Mouse (Mus musculus) intestine, postnatal 0 days (tissue): ENCODE data around the gene Pdgfb. TPM values are rescaled to one million over a fixed set of nuclear protein-coding genes. Genes with fewer than 3 reads are reported as not detected.
A peak's percentile ranks its signal among the peaks of the same experiment; 100 is the strongest.

Experiments
- ATAC-seq: fragments of 200-750 bp; cut with Nextera tagmentation; 2 replicates; pipeline ENCODE4 v1.8.0; 2017; ENCODE audit warnings: mild to moderate bottlenecking, moderate TSS enrichment, moderate library complexity
- H3K27ac ChIP-seq: fragments of 300-500 bp; sonication (generic); 2 replicates; pipeline ENCODE4 v1.5.1; 2014; ENCODE audit warnings: mild to moderate bottlenecking, low read depth, low read length, moderate library complexity
- H3K27me3 ChIP-seq: fragments of 300-500 bp; sonication (generic); replicated peaks from 2 replicates; pipeline ENCODE4 v1.6.1; 2014; ENCODE audit warnings: low read length, mixed read lengths; ENCODE audit not compliant: control insufficient read depth, insufficient read depth
- H3K36me3 ChIP-seq: fragments of 300-500 bp; sonication (generic); 2 replicates; pipeline ENCODE4 v1.6.1; 2014; ENCODE audit warnings: mild to moderate bottlenecking, moderate library complexity; ENCODE audit not compliant: control insufficient read depth, insufficient read depth
- H3K4me1 ChIP-seq: fragments of 300-500 bp; sonication (generic); replicated peaks from 2 replicates; pipeline ENCODE4 v1.6.1; 2014; ENCODE audit warnings: antibody characterized with exemption, low read length, mixed read lengths; ENCODE audit not compliant: control insufficient read depth, insufficient read depth
- H3K4me2 ChIP-seq: fragments of 300-500 bp; sonication (generic); replicated peaks from 2 replicates; pipeline ENCODE4 v1.6.1; 2014; ENCODE audit warnings: low read depth, mild to moderate bottlenecking, moderate library complexity
- H3K4me3 ChIP-seq: fragments of 300-500 bp; sonication (generic); 2 replicates; pipeline ENCODE4 v1.5.1; 2014; ENCODE audit warnings: low read depth, low read length
- H3K9ac ChIP-seq: fragments of 300-500 bp; sonication (generic); 2 replicates; pipeline ENCODE4 v1.6.1; 2014; ENCODE audit warnings: mild to moderate bottlenecking, low read depth, low read length
- H3K9me3 ChIP-seq: fragments of 300-500 bp; sonication (generic); 2 replicates; pipeline ENCODE4 v1.6.1; 2016; ENCODE audit warnings: mixed run types; ENCODE audit not compliant: control insufficient read depth
- CTCF ChIP-seq: sonication (generic); IDR thresholded peaks from 2 replicates; pipeline ENCODE4 v1.5.1; 2016; ENCODE audit warnings: low read depth, mild to moderate bottlenecking, control low read depth, antibody characterized with exemption, moderate library complexity
- WGBS: fragments of 180-500 bp; shearing (Covaris S2); extraction: QIAGEN DNeasy Blood & Tissue Kit; methylation state at CpG from one replicate; pipeline ENCODE4 v1.1.7; 2014; 5-methylcytosine and 5-hydroxymethylcytosine counted together
- polyA plus RNA-seq: library from polyadenylated mRNA; unstranded; fragments of >200 nt; fragmentation: Nextera tagmentation; extraction: Ambion mirVana; gene quantifications from 2 replicates; pipeline ENCODE4 v1.2.1, GENCODE M21; 2015

Pdgfb gene
- 6.9 and 7.1 TPM in 2 replicates for polyA plus RNA-seq

DNA sequence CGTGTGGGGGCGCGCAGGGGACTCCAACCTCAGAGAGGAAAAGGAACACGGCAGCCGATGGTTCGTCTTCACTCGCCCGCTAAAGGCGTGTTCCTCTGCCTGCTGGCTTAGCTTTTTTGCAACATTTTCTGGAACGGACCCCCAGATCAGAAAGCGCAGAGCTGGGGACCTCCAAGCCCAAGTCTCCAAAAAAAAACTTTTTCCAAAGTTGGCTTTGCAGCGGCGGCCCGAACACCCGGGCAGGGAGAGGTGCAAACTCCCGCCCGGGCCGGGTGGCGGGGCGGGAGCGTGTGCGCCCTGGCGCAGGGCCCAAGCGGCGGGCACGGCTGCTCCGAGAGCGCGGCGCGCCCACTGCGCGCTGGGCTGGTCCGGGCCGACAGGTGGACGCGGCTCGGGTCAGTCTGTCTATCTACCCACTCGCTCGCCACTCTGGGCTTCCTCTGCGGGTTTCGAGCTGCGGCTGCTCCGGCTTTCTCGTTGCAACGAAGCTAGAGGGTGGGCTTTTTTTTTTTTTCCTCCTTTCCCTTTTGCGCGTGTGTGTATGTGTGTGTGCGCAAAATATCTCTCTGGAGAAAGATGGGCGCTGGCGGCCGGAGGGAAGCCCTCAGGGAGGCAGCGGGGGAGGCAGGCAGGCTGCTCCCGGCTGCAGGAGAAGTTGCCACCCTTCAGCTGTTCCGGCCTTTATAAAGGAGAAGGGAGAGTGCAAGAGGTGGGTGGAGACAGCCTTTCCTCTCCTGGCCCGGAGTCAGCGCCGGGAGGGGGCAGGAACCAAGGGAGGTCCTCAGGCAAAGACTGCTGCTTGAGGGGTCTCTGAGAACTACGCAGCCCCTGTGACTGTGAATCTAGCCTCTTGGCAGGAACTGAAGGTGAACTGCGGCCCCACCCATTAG lies at the start of gene Pdgfb:
Pdgfb (minus strand) TSS at position 657 of the 890 bp plus-strand sequence.
- WGBS, result under 1% methylated on average over 58 of the region's 60 CpGs
- Histone ChIP-seq H3K4me1 (0 out of 2 replicates have a peak, but pooled peaks cover 2% of the 10 kb centered on the region), H3K4me3 (peak within 1 kb of the TSS; percentile 87), H3K4me2 (peak within 1 kb of the TSS; percentile 95), H3K27ac (peak within 1 kb of the TSS; percentile 97), H3K27me3 (no peaks in the 10 kb centered on the region), H3K9ac (peak within 1 kb of the TSS; percentile 93), H3K9me3 (no peaks in the 10 kb centered on the region), H3K36me3 (no peaks in the 10 kb centered on the region)
- peak; percentile 18; the same call in 1 of the 2 replicates for TF ChIP-seq CTCF
- ATAC-seq, result no peak

DNA sequence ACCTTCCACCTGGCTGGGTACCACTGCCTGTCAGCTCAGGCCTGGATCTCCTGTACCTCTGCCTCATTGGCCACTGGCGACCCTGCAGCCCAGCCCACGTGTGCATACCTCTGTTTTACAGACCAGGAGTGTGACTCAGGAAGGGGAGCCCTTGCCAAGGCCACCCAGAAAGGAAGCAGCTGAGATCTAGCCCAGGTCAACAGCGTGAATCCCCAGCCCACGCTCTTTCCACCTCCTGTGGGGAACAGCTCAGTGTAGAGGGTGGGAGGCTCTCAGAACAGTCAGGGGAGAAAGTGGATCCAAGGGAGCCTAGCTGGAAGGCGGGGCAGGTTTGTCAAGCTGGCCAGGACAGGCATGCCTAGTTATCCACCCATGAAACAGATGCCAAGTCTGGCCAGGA lies 48.0 kb upstream of the Pdgfb start:
- Histone ChIP-seq H3K9ac (no peak overlapping the region), H3K36me3 (no peaks in the 10 kb centered on the region), H3K4me1 (0 out of 2 replicates have a peak, but pooled peaks cover 2% of the 10 kb centered on the region), H3K4me3 (no peak overlapping the region), H3K27ac (no peak overlapping the region), H3K4me2 (no peak overlapping the region), H3K27me3 (no peaks in the 10 kb centered on the region), H3K9me3 (no peaks in the 10 kb centered on the region)
- no peak for ATAC-seq
- no peak for TF ChIP-seq CTCF
- WGBS, result 52% methylated on average over 5 of the region's 5 CpGs

DNA sequence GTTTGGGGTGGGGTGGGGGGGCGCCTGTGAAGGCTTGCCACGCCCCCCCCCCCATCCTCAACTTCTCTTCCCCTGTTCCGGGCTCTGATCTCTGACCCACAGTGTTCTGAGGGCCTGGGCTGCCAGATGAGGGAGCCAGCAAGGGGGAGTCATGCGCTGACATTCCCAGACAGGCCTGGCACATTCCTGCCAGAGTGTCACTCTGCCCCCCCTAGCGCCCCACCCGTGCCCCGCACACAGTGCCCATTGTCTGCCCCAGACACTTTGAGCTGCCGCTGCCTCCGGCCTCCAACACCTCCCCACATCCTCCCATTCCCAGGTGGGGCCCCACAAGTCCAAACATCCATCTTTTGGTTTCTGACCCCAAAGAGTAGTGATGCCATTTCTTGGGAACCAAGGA lies 47.6 kb upstream of the Pdgfb start:
- Histone ChIP-seq H3K27ac (no peak overlapping the region), H3K27me3 (no peaks in the 10 kb centered on the region), H3K9ac (no peak overlapping the region), H3K4me1 (0 out of 2 replicates have a peak, but pooled peaks cover 2% of the 10 kb centered on the region), H3K4me3 (no peak overlapping the region), H3K4me2 (no peak overlapping the region), H3K9me3 (no peaks in the 10 kb centered on the region), H3K36me3 (no peaks in the 10 kb centered on the region)
- no peak for ATAC-seq
- no peak for TF ChIP-seq CTCF
- WGBS, result 70% methylated on average over 7 of the region's 9 CpGs

DNA sequence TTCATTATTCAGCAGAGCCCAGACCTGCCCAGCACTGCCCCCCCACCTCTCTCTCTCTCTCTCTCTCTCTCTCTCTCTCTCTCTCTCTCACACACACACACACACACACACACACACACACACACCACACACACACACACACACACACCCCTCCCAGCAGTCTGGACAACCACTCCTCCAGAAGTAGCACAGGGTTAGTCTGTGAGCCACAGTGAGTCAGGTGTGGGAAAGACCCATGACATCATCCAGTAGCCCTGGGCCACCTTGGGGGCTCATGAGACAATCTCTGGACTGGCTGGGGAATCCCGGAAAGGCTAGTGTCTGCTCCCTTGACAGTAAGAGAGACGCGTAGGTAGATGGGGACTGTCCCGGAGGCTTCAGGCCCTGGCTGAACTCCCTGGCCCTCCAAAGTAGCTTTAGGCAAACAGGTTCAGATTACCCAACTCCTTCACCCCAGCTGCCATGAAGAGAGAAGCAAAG lies 46.3 kb upstream of the Pdgfb start:
- no peak for ATAC-seq
- Histone ChIP-seq H3K9ac (no peak overlapping the region), H3K4me1 (0 out of 2 replicates have a peak, but pooled peaks cover 2% of the 10 kb centered on the region), H3K27ac (no peak overlapping the region), H3K9me3 (no peaks in the 10 kb centered on the region), H3K4me3 (no peak overlapping the region), H3K4me2 (no peak overlapping the region), H3K36me3 (no peaks in the 10 kb centered on the region), H3K27me3 (no peaks in the 10 kb centered on the region)
- no peak for TF ChIP-seq CTCF
- 87% methylated on average over 4 of the region's 4 CpGs for WGBS

DNA sequence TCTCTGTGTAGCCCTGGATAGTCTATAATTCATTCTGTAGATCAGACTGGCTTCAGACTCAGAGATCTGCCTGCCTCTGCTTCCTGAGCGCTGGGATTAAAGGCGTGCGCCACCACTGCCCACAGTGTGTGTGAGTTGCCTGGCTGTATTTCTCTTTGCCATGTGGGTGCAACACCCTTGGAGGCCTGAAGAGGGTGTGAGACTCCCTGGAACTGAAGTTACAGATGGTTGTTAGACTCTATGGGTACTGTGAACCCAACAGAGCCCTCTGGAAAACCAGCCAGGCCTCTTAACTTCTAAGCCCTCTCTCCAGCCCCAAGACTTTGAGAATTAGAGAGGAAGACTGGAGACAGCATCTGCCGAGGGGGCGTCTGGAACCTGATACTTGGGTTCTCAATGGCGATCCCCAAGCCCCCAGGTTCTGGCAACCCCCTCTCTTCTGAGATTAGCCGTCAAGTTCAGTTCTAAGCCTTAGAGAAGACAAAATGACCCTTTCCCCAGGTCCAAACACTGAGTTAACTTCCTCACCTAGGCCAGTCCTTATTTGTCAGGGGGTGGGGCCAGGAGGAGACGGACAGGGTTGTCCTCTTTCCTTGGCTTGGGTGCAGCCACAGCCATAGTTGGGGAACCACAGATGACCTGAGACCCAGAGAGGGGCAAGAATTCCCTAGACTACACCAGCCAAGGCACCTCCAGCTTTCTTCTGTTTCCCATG lies 45.7 kb upstream of the Pdgfb start:
- H3K9ac ChIP-seq, result no peak overlapping the region
- H3K27ac ChIP-seq, result no peak overlapping the region
- no peaks in the 10 kb centered on the region for H3K36me3 ChIP-seq
- no peak for ATAC-seq
- 91% methylated on average over 8 of the region's 8 CpGs for WGBS
- 0 out of 2 replicates have a peak, but pooled peaks cover 2% of the 10 kb centered on the region for H3K4me1 ChIP-seq
- H3K27me3 ChIP-seq, result no peaks in the 10 kb centered on the region
- no peaks in the 10 kb centered on the region for H3K9me3 ChIP-seq
- H3K4me2 ChIP-seq, result no peak overlapping the region
- TF ChIP-seq CTCF, result 0 out of 2 replicates have a peak, but pooled peaks have one; percentile 7
- no peak overlapping the region for H3K4me3 ChIP-seq

DNA sequence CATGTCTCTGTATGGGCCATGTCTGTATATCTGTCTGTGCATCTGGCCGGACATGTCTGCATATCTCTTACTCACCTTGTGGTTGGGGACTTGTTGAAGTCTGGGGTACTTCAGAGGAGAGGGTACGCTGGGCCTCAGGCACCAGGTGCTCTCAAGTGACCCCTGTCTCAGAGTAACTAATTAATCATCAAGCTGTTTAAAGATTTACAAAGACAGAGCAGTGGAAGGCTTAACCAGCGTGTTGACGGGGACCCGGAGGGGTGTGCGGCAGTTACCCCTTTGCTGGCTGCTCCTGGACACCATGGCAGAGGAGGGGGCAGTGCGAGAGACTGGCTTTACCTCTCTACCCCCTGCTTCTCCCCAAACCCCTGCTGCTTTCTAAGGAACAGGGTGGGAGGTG lies 44.8 kb upstream of the Pdgfb start:
- no peak overlapping the region for H3K4me2 ChIP-seq
- no peaks in the 10 kb centered on the region for H3K9me3 ChIP-seq
- no peak overlapping the region for H3K27ac ChIP-seq
- no peak overlapping the region for H3K4me3 ChIP-seq
- no peaks in the 10 kb centered on the region for H3K36me3 ChIP-seq
- no peaks in the 10 kb centered on the region for H3K27me3 ChIP-seq
- no peak for ATAC-seq
- no peak for TF ChIP-seq CTCF
- WGBS, result 39% methylated on average over 7 of the region's 7 CpGs
- H3K4me1 ChIP-seq, result 0 out of 2 replicates have a peak, but pooled peaks cover 2% of the 10 kb centered on the region
- no peak overlapping the region for H3K9ac ChIP-seq
